Mouse (Mus musculus): ENCODE results near the gene Gstm1.

The Gstm1 gene

DNA sequence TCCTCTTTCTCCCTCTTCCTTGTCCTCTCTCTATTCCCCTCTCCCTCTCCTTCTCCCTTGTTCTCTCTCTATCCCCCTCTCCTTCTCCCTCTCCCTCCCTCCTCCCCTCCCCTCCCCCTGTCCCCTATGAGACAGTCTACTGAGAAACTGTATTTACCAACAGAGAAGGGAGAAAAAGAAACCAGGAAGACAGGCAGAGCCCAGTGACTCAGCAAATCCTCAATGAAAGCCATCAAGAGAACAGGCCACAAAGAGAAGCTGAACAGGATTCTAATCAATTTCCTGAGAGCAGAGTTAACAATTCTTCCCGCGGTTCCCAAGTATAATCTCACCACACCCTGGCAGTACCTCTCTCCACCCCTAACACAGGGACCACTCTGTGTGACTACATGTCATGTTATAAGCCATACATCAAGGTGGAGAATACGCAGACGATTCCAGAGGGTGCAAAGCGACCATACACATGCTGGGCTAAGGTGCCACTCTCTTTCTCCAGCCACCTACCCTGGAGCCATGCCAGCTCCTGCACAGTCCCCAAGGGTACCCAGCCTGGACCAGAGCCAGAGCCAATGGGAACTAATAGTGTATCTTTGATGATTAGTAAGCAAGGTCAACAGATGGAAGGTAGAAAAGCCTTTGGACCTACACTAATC lies 53.0 kb downstream of the Gstm1 start:
- no peak for DNase-seq (ENCODE audit: low read depth)

DNA sequence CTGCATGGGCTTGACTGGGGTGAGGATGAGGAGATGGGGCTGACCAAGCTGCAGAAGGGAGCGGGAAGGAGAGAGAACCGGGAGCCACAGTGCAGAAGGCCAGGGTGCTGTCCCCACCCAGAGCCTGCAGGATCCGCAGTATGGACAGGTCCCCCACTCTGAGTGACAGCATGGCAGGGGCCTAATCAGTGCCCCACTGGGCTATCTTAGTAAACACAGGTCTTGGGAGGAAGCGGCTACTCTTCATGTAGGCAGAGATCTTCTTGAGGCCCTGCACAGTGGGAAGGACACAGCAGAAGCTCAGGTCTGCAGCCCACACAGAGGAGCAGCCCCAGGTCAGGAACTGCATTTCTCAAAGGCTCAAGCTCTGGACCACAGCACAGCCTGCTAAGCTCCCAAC lies 53.7 kb downstream of the Gstm1 start:
- DNase-seq (ENCODE audit: low read depth) = no peak
